Mouse (Mus musculus) kidney, embryonic 14.5 days (tissue): Measurements from ENCODE around the gene Dnajb4. TPM values are rescaled to one million over a fixed set of nuclear protein-coding genes. Genes with fewer than 3 reads are reported as not detected.

Source experiments
- ATAC-seq: fragments of 200-750 bp; cut with Nextera tagmentation; 2 replicates; pipeline ENCODE4 v1.8.0; 2017; ENCODE audit warnings: moderate number of reproducible peaks, mild to moderate bottlenecking, moderate TSS enrichment, moderate library complexity; ENCODE audit not compliant: low FRiP score, low TSS enrichment
- H3K27ac ChIP-seq: fragments of 300-500 bp; sonication (generic); 2 replicates; pipeline ENCODE4 v1.5.1; 2014; ENCODE audit warnings: low read depth, mild to moderate bottlenecking, low read length, moderate library complexity, mixed read lengths
- H3K27me3 ChIP-seq: fragments of 300-500 bp; sonication (generic); 2 replicates; pipeline ENCODE4 v1.6.1; 2014; ENCODE audit warnings: mild to moderate bottlenecking, low read length; ENCODE audit not compliant: control insufficient read depth, insufficient read depth
- H3K36me3 ChIP-seq: fragments of 300-500 bp; sonication (generic); 2 replicates; pipeline ENCODE4 v1.6.1; 2014; ENCODE audit warnings: low read length, mixed read lengths; ENCODE audit not compliant: control insufficient read depth, insufficient read depth
- H3K4me1 ChIP-seq: fragments of 300-500 bp; sonication (generic); 2 replicates; pipeline ENCODE4 v1.6.1; 2014; ENCODE audit warnings: low read length, mixed read lengths; ENCODE audit not compliant: control insufficient read depth, insufficient read depth
- H3K4me2 ChIP-seq: fragments of 300-500 bp; sonication (generic); replicated peaks from 2 replicates; pipeline ENCODE4 v1.6.1; 2014; ENCODE audit warnings: low read depth, mild to moderate bottlenecking, low read length
- H3K4me3 ChIP-seq: fragments of 300-500 bp; sonication (generic); 2 replicates; pipeline ENCODE4 v1.5.1; 2014; ENCODE audit warnings: mild to moderate bottlenecking, low read length
- H3K9ac ChIP-seq: fragments of 300-500 bp; sonication (generic); 2 replicates; pipeline ENCODE4 v1.6.1; 2014; ENCODE audit warnings: low read depth, mild to moderate bottlenecking, low read length, moderate library complexity
- H3K9me3 ChIP-seq: fragments of 300-500 bp; sonication (generic); 2 replicates; pipeline ENCODE4 v1.6.1; 2016; ENCODE audit warnings: low read length; ENCODE audit not compliant: control insufficient read depth
- WGBS: fragments of 180-500 bp; shearing (Covaris S2); extraction: QIAGEN DNeasy Blood & Tissue Kit; methylation state at CpG from one replicate; pipeline ENCODE4 v1.1.7; 2014; 5-methylcytosine and 5-hydroxymethylcytosine counted together
- polyA plus RNA-seq: library from polyadenylated mRNA; unstranded; fragments of >200 nt; fragmentation: Nextera tagmentation; extraction: Ambion mirVana; gene quantifications from 2 replicates; pipeline ENCODE4 v1.2.1, GENCODE M21; 2014

Gene Dnajb4
- polyA plus RNA-seq, 1 experiment from 2014 or later, result 26.2 TPM

DNA sequence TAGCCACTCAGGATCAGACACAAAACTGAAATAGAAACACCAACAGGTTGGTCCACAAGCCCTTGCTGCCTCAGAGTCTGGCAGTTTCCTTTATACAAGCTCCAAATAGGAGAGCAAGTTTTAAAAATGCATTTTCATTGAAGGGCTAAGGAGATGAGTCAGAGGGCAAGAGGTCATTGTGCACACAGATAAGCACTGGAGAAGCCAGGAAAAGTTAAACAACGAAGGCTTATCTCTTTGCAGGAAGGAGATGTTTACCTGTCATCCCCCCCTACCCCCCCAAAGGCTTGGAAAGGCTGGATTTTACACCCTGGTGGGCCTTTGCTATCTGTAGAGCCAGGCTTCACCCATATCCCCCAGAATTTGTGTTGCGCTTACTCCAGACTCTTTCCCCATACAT lies 38.9 kb downstream of the Dnajb4 start:
- 67% methylated on average over 2 of the region's 2 CpGs for whole genome bisulfite sequencing
- H3K27ac ChIP-seq, result no peak overlapping the region
- no peak for ATAC-seq

DNA sequence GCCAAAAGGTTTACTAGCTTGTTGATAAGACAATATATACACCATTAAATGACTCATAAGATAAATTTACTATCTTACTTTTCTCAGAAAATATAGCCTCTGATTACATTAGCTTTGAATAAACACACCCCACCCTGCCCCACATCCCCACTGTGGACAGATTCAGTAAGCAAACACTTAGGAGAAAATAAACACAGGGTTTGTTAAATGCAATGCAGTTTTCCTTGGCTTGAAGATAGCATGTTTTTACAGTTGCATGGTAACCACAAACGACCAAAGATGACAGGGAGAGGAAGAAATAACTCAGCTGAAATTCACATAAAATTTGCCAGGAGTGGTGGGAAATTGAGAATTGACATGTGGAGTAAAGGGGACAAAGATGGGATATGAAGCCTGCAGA lies 39.7 kb downstream of the Dnajb4 start:
- H3K4me1 ChIP-seq, result peaks cover 15% of the 10 kb centered on the region; the same call in 1 of the 2 replicates
- peaks cover 8% of the 10 kb centered on the region for H3K27me3 ChIP-seq
- no peak overlapping the region for H3K4me3 ChIP-seq
- no peak for ATAC-seq
- no peak overlapping the region for H3K9ac ChIP-seq
- WGBS, result 36% methylated on average over 1 of the region's 1 CpGs
- H3K9me3 ChIP-seq, result no peaks in the 10 kb centered on the region
- no peak overlapping the region for H3K4me2 ChIP-seq
- H3K36me3 ChIP-seq, result no peaks in the 10 kb centered on the region
- no peak overlapping the region for H3K27ac ChIP-seq

More for the DNA sequence above, 38.9 kb downstream of the Dnajb4 start:
- peaks cover 8% of the 10 kb centered on the region; the same call in 1 of the 2 replicates for H3K4me1 ChIP-seq
- no peak overlapping the region for H3K4me3 ChIP-seq
- H3K4me2 ChIP-seq, result no peak overlapping the region
- H3K27me3 ChIP-seq, result no peaks in the 10 kb centered on the region
- no peaks in the 10 kb centered on the region for H3K9me3 ChIP-seq
- no peaks in the 10 kb centered on the region for H3K36me3 ChIP-seq
- no peak overlapping the region for H3K9ac ChIP-seq

DNA sequence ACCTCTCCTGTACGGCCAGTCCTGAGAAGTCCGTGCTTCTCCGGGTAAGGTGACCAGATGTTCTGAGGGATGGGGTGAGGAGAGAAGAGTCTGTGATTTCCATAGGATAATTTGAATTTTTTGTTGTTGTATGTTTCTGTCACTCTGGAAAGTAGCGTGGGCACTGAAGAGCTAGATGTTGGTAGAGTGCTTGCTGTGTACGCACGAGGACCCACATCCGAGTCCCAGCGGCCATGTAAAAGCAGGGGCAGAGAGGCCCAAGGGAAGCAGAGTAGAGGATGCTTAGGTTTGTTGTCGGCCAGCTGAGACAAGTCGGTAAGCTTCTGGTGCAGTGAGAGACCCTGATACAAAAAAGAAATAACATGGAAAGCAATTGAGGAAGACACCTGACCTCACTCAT lies 42.1 kb downstream of the Dnajb4 start:
- H3K4me2 ChIP-seq, result no peak overlapping the region
- H3K4me1 ChIP-seq, result peaks cover 22% of the 10 kb centered on the region; the same call in 1 of the 2 replicates
- H3K9ac ChIP-seq, result no peak overlapping the region
- no peaks in the 10 kb centered on the region for H3K36me3 ChIP-seq
- peaks cover 9% of the 10 kb centered on the region for H3K27me3 ChIP-seq
- ATAC-seq, result no peak
- no peaks in the 10 kb centered on the region for H3K9me3 ChIP-seq
- no peak overlapping the region for H3K4me3 ChIP-seq
- H3K27ac ChIP-seq, result no peak overlapping the region
- 93% methylated on average over 10 of the region's 10 CpGs for WGBS

DNA sequence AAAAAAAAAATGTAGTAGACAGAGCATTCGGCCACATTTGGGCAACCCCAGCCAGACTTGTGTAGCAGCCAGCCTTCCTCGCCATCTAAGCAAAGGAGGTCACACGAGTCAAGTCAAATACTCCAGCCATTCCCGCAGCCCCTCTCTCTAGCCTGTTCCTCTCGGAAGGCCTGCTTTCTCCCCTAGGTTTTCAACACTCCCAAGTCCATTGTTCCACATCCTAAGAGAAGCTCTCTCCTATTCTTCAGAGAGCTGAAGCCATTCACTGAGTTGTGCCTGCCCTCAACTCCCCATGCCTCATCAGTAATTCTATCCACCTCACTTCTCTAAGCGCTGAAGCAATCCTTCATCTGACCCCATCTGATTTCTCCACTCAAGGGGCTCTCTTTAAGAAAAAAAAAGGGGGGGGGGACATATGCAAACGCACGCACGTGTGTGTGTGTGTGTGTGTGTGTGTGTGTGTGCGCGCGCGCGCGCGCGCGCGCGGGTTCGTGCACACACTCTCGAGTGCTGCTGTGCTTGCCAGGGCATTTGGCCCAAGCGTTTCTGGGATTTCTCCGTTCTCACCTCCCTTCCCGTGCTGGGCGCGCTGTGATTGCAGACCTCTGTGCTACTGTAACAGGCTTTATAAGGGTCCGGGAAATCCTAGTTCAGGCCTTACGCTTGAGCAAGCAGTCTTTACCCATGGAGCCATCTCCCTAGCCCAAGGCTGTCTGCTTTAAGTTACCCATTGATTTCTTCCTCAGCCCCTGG lies 43.2 kb downstream of the Dnajb4 start:
- peak; percentile 44; the same call in 1 of the 2 replicates for ATAC-seq
- Histone ChIP-seq H3K4me2 (peak overlapping the region; percentile 47), H3K4me1 (peaks cover 22% of the 10 kb centered on the region; the same call in 1 of the 2 replicates), H3K4me3 (peak overlapping the region; percentile 26), H3K27ac (no peak overlapping the region), H3K36me3 (no peaks in the 10 kb centered on the region), H3K9me3 (no peaks in the 10 kb centered on the region), H3K27me3 (peaks cover 9% of the 10 kb centered on the region), H3K9ac (no peak overlapping the region)
- WGBS, result 7% methylated on average over 29 of the region's 29 CpGs

DNA sequence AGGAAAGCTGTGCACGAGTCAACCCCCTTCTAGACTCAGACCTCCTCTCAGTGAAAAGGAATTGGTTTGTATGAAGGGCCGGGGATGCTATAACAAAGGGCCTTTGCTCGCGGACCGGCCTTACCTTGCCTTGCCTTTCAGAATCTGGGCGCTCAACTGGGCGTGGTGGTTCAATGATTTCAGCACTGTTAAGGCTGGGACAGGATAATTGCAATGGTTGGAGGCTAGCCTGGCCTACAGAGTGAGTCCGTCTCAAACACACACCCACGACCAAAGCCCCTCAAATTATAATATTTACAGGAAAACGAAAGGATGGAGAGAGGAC lies 44.0 kb downstream of the Dnajb4 start, which contains the start of gene Gipc2:
TSS of gene Gipc2 (minus strand) at position 132 of the 325 bp plus-strand sequence.
- Histone ChIP-seq H3K9me3 (no peaks in the 10 kb centered on the region), H3K9ac (peak within 1 kb of the TSS; percentile 58), H3K4me3 (peak within 1 kb of the TSS; percentile 54), H3K4me1 (peaks cover 22% of the 10 kb centered on the region; the same call in 1 of the 2 replicates), H3K36me3 (no peaks in the 10 kb centered on the region), H3K27me3 (peaks cover 9% of the 10 kb centered on the region), H3K4me2 (peak within 1 kb of the TSS; percentile 95), H3K27ac (no peak within 1 kb of the TSS)
- ATAC-seq, result no peak
- 13% methylated on average over 10 of the region's 10 CpGs for WGBS

DNA sequence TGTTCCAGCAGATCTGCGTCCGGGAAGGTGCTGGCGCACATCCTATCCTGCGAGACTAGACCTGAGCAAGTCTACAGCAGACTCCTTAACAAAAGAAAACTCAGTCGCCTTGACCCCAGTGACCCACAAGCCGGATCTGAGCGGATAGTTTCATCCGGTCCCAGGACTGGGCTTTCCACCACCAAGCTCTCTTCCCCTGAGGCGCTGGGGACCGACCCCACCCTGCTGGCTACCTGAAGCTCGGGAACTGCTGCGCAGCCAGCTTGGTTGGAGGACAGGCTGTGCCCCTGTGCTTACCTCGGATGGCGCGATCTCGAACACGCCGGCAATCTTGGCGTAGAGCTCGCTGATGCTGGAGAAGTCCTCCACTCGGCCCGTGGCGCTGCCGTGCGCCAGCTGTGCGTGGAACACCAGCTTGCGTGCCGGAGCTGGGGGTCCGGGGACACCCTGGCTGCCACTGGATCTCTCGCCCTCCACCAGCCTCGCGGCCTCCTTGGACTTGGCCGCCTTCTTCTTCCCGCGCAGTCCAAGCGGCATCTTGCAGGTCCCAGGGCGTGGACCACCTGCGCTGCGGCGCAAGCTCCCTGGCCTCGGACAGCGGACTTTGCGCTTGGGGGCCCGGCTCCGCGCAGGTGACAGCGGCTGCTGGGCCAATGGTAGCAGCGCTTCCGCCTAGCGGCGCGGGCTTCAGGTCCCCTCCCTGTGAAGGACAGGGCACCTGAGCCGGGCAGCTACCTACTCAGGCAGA lies 44.6 kb downstream of the Dnajb4 start:
- Histone ChIP-seq H3K27me3 (peaks cover 9% of the 10 kb centered on the region), H3K4me1 (peaks cover 22% of the 10 kb centered on the region; the same call in 1 of the 2 replicates), H3K4me2 (peak overlapping the region; percentile 95), H3K9me3 (no peaks in the 10 kb centered on the region), H3K9ac (peak overlapping the region; percentile 58), H3K36me3 (no peaks in the 10 kb centered on the region), H3K4me3 (peak overlapping the region; percentile 54), H3K27ac (no peak overlapping the region)
- 1% methylated on average over 53 of the region's 53 CpGs for WGBS
- ATAC-seq, result peak; percentile 75

DNA sequence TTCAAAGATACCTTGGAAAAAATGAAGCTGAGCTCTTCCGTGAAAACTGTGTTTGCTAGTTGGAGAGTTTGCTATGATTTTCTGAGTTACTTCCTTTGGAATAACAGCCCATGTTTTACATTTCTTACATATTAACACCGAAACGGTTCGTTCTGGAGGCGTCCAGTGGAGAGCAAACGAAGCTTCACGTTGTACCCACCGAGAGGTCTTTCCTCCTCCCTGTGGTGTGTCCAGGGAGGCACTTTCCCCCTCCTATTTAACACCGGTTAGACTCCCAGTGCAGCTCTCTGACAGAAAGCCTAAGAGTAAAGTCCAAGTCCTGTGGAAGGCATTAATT lies 45.1 kb downstream of the Dnajb4 start:
- Histone ChIP-seq H3K27ac (no peak overlapping the region), H3K4me3 (peak overlapping the region; percentile 54; the same call in 1 of the 2 replicates), H3K4me1 (peaks cover 22% of the 10 kb centered on the region; the same call in 1 of the 2 replicates), H3K9ac (peak overlapping the region; percentile 58; the same call in 1 of the 2 replicates), H3K4me2 (peak overlapping the region; percentile 95), H3K9me3 (no peaks in the 10 kb centered on the region), H3K27me3 (peaks cover 9% of the 10 kb centered on the region), H3K36me3 (no peaks in the 10 kb centered on the region)
- WGBS, result 31% methylated on average over 9 of the region's 9 CpGs
- ATAC-seq, result no peak; the same call in 1 of the 2 replicates

DNA sequence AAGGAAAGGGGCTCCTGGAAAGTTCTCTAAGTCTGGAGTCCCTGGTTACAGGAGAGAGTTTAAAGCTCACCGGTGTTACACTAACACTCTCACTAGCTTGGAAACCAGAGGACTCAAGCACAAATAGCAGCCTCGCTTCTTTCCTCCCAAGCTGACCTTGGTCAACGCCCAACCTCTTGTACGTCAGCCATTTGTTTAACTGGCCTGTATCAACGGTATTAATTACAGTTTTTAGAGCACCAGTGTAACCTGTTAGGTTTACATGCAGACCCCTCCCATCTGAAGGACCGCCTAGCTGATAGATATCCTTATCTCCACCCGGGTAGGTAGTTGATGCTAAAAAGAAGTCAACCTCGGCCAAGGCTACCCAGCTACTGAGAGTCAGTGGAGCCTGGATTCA lies 46.8 kb downstream of the Dnajb4 start:
- Histone ChIP-seq H3K27ac (no peak overlapping the region), H3K9ac (no peak overlapping the region), H3K4me2 (no peak overlapping the region), H3K4me3 (no peak overlapping the region), H3K36me3 (no peaks in the 10 kb centered on the region), H3K4me1 (peaks cover 22% of the 10 kb centered on the region; the same call in 1 of the 2 replicates), H3K27me3 (peaks cover 9% of the 10 kb centered on the region), H3K9me3 (no peaks in the 10 kb centered on the region)
- 70% methylated on average over 8 of the region's 8 CpGs for WGBS
- ATAC-seq, result no peak

DNA sequence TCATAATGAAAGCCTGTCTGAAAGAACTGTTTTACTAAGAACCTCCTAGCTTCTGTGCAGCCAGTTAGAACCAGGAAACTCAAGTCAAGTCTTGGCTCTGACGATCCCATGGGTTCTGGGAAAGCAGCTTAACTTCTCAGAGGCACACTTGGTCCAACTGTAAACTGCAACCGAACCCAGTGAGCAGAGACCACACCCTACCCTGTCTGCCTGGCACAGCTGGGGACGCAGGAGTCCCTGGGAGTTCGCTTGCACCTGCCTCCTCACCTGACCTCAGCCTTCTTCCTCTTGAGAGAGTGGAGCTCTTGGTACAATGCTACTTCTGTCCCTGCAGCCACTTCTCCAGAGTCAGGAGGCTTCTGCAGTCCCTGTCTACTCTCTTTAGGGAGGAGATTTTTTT lies 49.5 kb downstream of the Dnajb4 start:
- no peak for ATAC-seq
- Histone ChIP-seq H3K27me3 (peaks cover 4% of the 10 kb centered on the region), H3K36me3 (no peaks in the 10 kb centered on the region), H3K4me2 (no peak overlapping the region), H3K27ac (no peak overlapping the region), H3K9me3 (no peaks in the 10 kb centered on the region), H3K4me3 (no peak overlapping the region), H3K4me1 (0 out of 2 replicates have a peak, but pooled peaks cover 8% of the 10 kb centered on the region), H3K9ac (no peak overlapping the region)
- 61% methylated on average over 4 of the region's 4 CpGs for WGBS
